Mouse (Mus musculus) liver, embryonic 14.5 days (tissue): ENCODE data around the gene Casr.

Experiments
- CTCF ChIP-seq: IDR thresholded peaks from 2 replicates; pipeline ENCODE4 v1.5.1; 2016; ENCODE audit warnings: antibody characterized with exemption, low read depth, control low read depth
- EP300 ChIP-seq: IDR thresholded peaks from 2 replicates; pipeline ENCODE4 v1.6.1; 2016; ENCODE audit warnings: antibody characterized with exemption, low read depth

GRCm38 (mm10) chr16:36476866-36477265 is 85.1 kb downstream of the Casr start:
- TF ChIP-seq CTCF (no peak), EP300 (no peak)
